Comparison of ENCODE assay signal across 10 mouse cellular contexts in genomic region chr13:98504181-98504660, GRCm38 (mm10). TPM values are rescaled to one million over a fixed set of nuclear protein-coding genes. Genes with fewer than 3 reads are reported as not detected.
DNase-seq lines count a peak whose midpoint lies in the region; ATAC-seq and TF ChIP-seq lines count a peak whose summit lies in the region.
"Had no signal": no experiment of that assay in that cellular context is flagged by ENCODE, and none has a peak within 500 bp of the region (broad histone marks: within the 10 kb centered on the region; RNA-seq: fewer than 3 reads in every experiment).

No protein-coding gene starts in this region.

- no peaks in the 10 kb centered on the region for H3K36me3 ChIP-seq in liver, embryonic 12.5 days
- H3K36me3 ChIP-seq in liver, postnatal 0 days (replicated peaks; ENCODE audit: insufficient read depth, low read length): no peaks in the 10 kb centered on the region
- no peaks in the 10 kb centered on the region for H3K36me3 ChIP-seq in forebrain, embryonic 10.5 days (replicated peaks)
- H3K36me3 ChIP-seq in limb, embryonic 12.5 days: no peaks in the 10 kb centered on the region
- no peaks in the 10 kb centered on the region for H3K36me3 ChIP-seq in stomach, embryonic 16.5 days (ENCODE audit: control insufficient read depth, insufficient read depth, low read length)

- H3K27ac ChIP-seq in liver, embryonic 12.5 days: no peak overlapping the region
- no peak overlapping the region for H3K27ac ChIP-seq in liver, postnatal 0 days (ENCODE audit: low read depth)
- H3K27ac ChIP-seq in forebrain, embryonic 10.5 days: peak overlapping the region; percentile 89
- no peak overlapping the region for H3K27ac ChIP-seq in limb, embryonic 12.5 days
- H3K27ac ChIP-seq in stomach, embryonic 16.5 days (ENCODE audit: low read length): no peak overlapping the region
- H3K27ac ChIP-seq in left cerebral cortex, adult 2 months: no peak overlapping the region
- H3K27ac ChIP-seq: macrophage had no signal

- intact Hi-C loops in left cerebral cortex, adult 2 months (cut with DNase I): loop anchor here (5.0 kb wide), 1 partner anchor 83 kb away; no protein-coding TSS in a partner anchor

- no peak overlapping the region for H3K4me3 ChIP-seq in liver, embryonic 12.5 days
- H3K4me3 ChIP-seq in liver, postnatal 0 days (ENCODE audit: low read depth, low read length): no peak overlapping the region
- H3K4me3 ChIP-seq in forebrain, embryonic 10.5 days: peak overlapping the region; percentile 54
- peak overlapping the region; percentile 48 for H3K4me3 ChIP-seq in limb, embryonic 12.5 days (replicated peaks)
- peak overlapping the region; percentile 42 for H3K4me3 ChIP-seq in stomach, embryonic 16.5 days (replicated peaks; ENCODE audit: low read length)
- no peak overlapping the region for H3K4me3 ChIP-seq in left cerebral cortex, adult 2 months
- H3K4me3 ChIP-seq: erythroblast, embryonic 14.5 days had no signal

- 2% methylated on average over 27 of the region's 27 CpGs for WGBS in liver, embryonic 12.5 days (ENCODE audit: insufficient replicate concordance)
- WGBS in liver, postnatal 0 days (ENCODE audit: insufficient replicate concordance): under 1% methylated on average over 27 of the region's 27 CpGs
- under 1% methylated on average over 27 of the region's 27 CpGs for WGBS in forebrain, embryonic 10.5 days
- under 1% methylated on average over 27 of the region's 27 CpGs for WGBS in limb, embryonic 12.5 days
- WGBS in stomach, embryonic 16.5 days: 1% methylated on average over 27 of the region's 27 CpGs

- no peak for ATAC-seq in liver, embryonic 12.5 days
- no peak for ATAC-seq in liver, postnatal 0 days
- no peak; the same call in 1 of the 2 replicates for ATAC-seq in limb, embryonic 12.5 days (ENCODE audit: insufficient number of reproducible peaks, insufficient read depth, low FRiP score, low TSS enrichment, low read depth)
- no peak for ATAC-seq in stomach, embryonic 16.5 days (ENCODE audit: insufficient read depth, low FRiP score)

- no peak overlapping the region for H3K9ac ChIP-seq in liver, embryonic 12.5 days
- H3K9ac ChIP-seq in liver, postnatal 0 days (replicated peaks): no peak overlapping the region
- no peak overlapping the region; the same call in 1 of the 2 replicates for H3K9ac ChIP-seq in limb, embryonic 12.5 days (replicated peaks)
- H3K9ac ChIP-seq in stomach, embryonic 16.5 days (ENCODE audit: low read length): no peak overlapping the region

- TF ChIP-seq EP300 in liver, postnatal 0 days (IDR thresholded peaks at IDR 0.05; ENCODE audit: low read depth): no peak

- no peak for DNase-seq in liver, postnatal 0 days
- DNase-seq in forebrain, embryonic 10.5 days (ENCODE audit: extremely low spot score, low spot score): peak; percentile 77
- no peak for DNase-seq in adrenal gland, postnatal 10 days
- DNase-seq in left cerebral cortex, adult 2 months (ENCODE audit: extremely low spot score in 1 of 2, low spot score in 2 of 2): no peak
- DNase-seq in layer of hippocampus, postnatal 25 days (ENCODE audit: extremely low spot score in 1 of 2, low spot score in 1 of 2): no peak

- peaks cover 7% of the 10 kb centered on the region for H3K4me1 ChIP-seq in liver, embryonic 12.5 days
- peaks cover 7% of the 10 kb centered on the region; the same call in 1 of the 2 replicates for H3K4me1 ChIP-seq in liver, postnatal 0 days (ENCODE audit: insufficient read depth)
- peaks cover 55% of the 10 kb centered on the region for H3K4me1 ChIP-seq in forebrain, embryonic 10.5 days
- H3K4me1 ChIP-seq in limb, embryonic 12.5 days (replicated peaks): peaks cover 36% of the 10 kb centered on the region
- H3K4me1 ChIP-seq in stomach, embryonic 16.5 days (ENCODE audit: control insufficient read depth, insufficient read depth, low read length): peaks cover 20% of the 10 kb centered on the region

- peaks cover 95% of the 10 kb centered on the region for H3K27me3 ChIP-seq in liver, embryonic 12.5 days (replicated peaks)
- peaks cover 88% of the 10 kb centered on the region for H3K27me3 ChIP-seq in liver, postnatal 0 days (ENCODE audit: insufficient read depth, low read length)
- peaks cover 100% of the 10 kb centered on the region for H3K27me3 ChIP-seq in forebrain, embryonic 10.5 days (ENCODE audit: poor library complexity, severe bottlenecking)
- H3K27me3 ChIP-seq in limb, embryonic 12.5 days: peaks cover 93% of the 10 kb centered on the region
- peaks cover 74% of the 10 kb centered on the region for H3K27me3 ChIP-seq in stomach, embryonic 16.5 days (ENCODE audit: control insufficient read depth, insufficient read depth, low read length)

- no peaks in the 10 kb centered on the region for H3K9me3 ChIP-seq in liver, embryonic 12.5 days (replicated peaks)
- no peaks in the 10 kb centered on the region for H3K9me3 ChIP-seq in liver, postnatal 0 days (ENCODE audit: low read length)
- no peaks in the 10 kb centered on the region for H3K9me3 ChIP-seq in forebrain, embryonic 10.5 days
- no peaks in the 10 kb centered on the region for H3K9me3 ChIP-seq in limb, embryonic 12.5 days
- H3K9me3 ChIP-seq in stomach, embryonic 16.5 days (replicated peaks; ENCODE audit: control insufficient read depth, low read length): no peaks in the 10 kb centered on the region

- peak overlapping the region; percentile 54 for H3K4me2 ChIP-seq in liver, embryonic 12.5 days
- H3K4me2 ChIP-seq in liver, postnatal 0 days (ENCODE audit: low read depth, low read length): no peak overlapping the region
- H3K4me2 ChIP-seq in limb, embryonic 12.5 days: peak overlapping the region; percentile 96
- peak overlapping the region; percentile 71 for H3K4me2 ChIP-seq in stomach, embryonic 16.5 days (ENCODE audit: low read depth, low read length)

- TF ChIP-seq CTCF in liver, postnatal 0 days (IDR thresholded peaks at IDR 0.05; ENCODE audit: low read depth): no peak
- no peak for TF ChIP-seq CTCF in left cerebral cortex, adult 2 months (IDR thresholded peaks at IDR 0.05)

RNA-seq across cellular contexts. Expression of gene Gm10320, which starts 12.4 kb away (rescaled TPM):
- polyA plus RNA-seq in liver, embryonic 12.5 days (2016; fragmentation: Nextera tagmentation; extraction: Ambion mirVana): 0.63 and 0.98 TPM in 2 replicates
- 0.63 and 0.84 TPM in 2 replicates for polyA plus RNA-seq in liver, postnatal 0 days (2015; fragmentation: Nextera tagmentation; extraction: Ambion mirVana)
- polyA plus RNA-seq in forebrain, embryonic 10.5 days (2016; fragmentation: Nextera tagmentation; extraction: Ambion mirVana): 1.2 and 1.3 TPM in 2 replicates
- polyA plus RNA-seq in limb, embryonic 12.5 days (2016; fragmentation: Nextera tagmentation; extraction: Ambion mirVana): 1.3 and 1.7 TPM in 2 replicates
- polyA plus RNA-seq in stomach, embryonic 16.5 days (2015; fragmentation: Nextera tagmentation; extraction: Ambion mirVana): 1.6 and 3.8 TPM in 2 replicates
- under 1 TPM in 1 of 2 experiments, not detected in 1; 0.75 TPM for total RNA-seq in adrenal gland, postnatal 10 days (2021)
- not detected for total RNA-seq in left cerebral cortex, adult 2 months (2021)
- total RNA-seq in layer of hippocampus, postnatal 25 days (2021): not detected
- polyA plus RNA-seq: macrophage had no signal

Comparison
In these comparisons a context has a peak if more than half of its experiments do, and no peak if none do; other contexts are left out.
1. H3K4me3 ChIP-seq: peak in forebrain, embryonic 10.5 days (single experiment), limb, embryonic 12.5 days (single experiment) and stomach, embryonic 16.5 days (single experiment); none in liver, embryonic 12.5 days (single experiment), liver, postnatal 0 days (single experiment) and left cerebral cortex, adult 2 months (single experiment).